Mouse (Mus musculus) gastrocnemius, postnatal 36 days (tissue): Measurements from ENCODE around the gene 4930522L14Rik. TPM values are rescaled to one million over a fixed set of nuclear protein-coding genes. Genes with fewer than 3 reads are reported as not detected.
"Not testable (repeated sequence)": the region's sequence is repeated elsewhere in the genome, so short reads cannot be mapped to it uniquely, and the experiment has no call there.

Experiments
- DNase-seq, 2 experiments: peaks; one replicate each; pipeline ENCODE4 v3.0.0; 2022
- intact Hi-C: fragments of 180-260 bp; cut with DNase I; formaldehyde crosslinking; loops from one replicate; pipeline ENCODE4 v1.15.1; 2025
- long read RNA-seq, 2 experiments: library from polyadenylated mRNA; stranded (forward); transcript quantifications; one replicate each; pipeline ENCODE4 v2.0.0; 2021
- total RNA-seq, 2 experiments: library from RNA; stranded (reverse); gene quantifications; 2 replicates each; pipeline ENCODE4 v1.2.3; 2021

The 4930522L14Rik gene
- total RNA-seq: 1 to 10 TPM in 1 of 2 experiments, under 1 TPM in 1; 0.37 to 1.8 TPM
- long read RNA-seq, experiment 1, transcript 4930522L14Rik-201 (3 exons, 599 nt): major isoform, 7 of 9 reads
- long read RNA-seq, experiment 1, partial matches to known transcripts: 0 of 9 reads
- long read RNA-seq, experiment 1, other reads (novel, unspliced or antisense): 2 of 9 reads
- long read RNA-seq, experiment 2, transcript 4930522L14Rik-201 (3 exons, 599 nt): major isoform, 6 of 7 reads
- long read RNA-seq, experiment 2, partial matches to known transcripts: 0 of 7 reads
- long read RNA-seq, experiment 2, other reads (novel, unspliced or antisense): 1 of 7 reads

GRCm38 (mm10) chr5:109751391-109752071 is at the start of gene 4930522L14Rik:
Gene 4930522L14Rik, minus strand, starts transcription at chr5:109751886.
- intact Hi-C loops: loop anchor here (10.0 kb wide), 2 partner anchors 57 to 197 kb away; partner anchors contain the start of genes 5430403G16Rik and Crlf2
- DNase-seq: peak; percentile 27 to 61

- intact Hi-C loops, DNase-seq: not testable (repeated sequence)
Measured at GRCm38 (mm10) chr5:109801466-109801865, 49.8 kb upstream of the 4930522L14Rik start.

GRCm38 (mm10) chr5:109799948-109800347 is 48.3 kb upstream of the 4930522L14Rik start:
- DNase-seq: not testable (repeated sequence)
- intact Hi-C loops: loop anchor here (2.0 kb wide), 1 partner anchor 43 kb away; no protein-coding TSS in a partner anchor

GRCm38 (mm10) chr5:109797017-109797416 is 45.3 kb upstream of the 4930522L14Rik start:
- DNase-seq, intact Hi-C loops: not testable (repeated sequence)

- intact Hi-C loops: not testable (repeated sequence)
- peak in 1 of 2 experiments; percentile 52 for DNase-seq
Measured at GRCm38 (mm10) chr5:109795967-109796652, 44.4 kb upstream of the 4930522L14Rik start.

- DNase-seq: not testable (repeated sequence)
- intact Hi-C loops: loop anchor here (10.0 kb wide), 2 partner anchors 57 to 197 kb away; partner anchors contain the start of genes 5430403G16Rik and Crlf2
Measured at GRCm38 (mm10) chr5:109752073-109752780, 541 bp upstream of the 4930522L14Rik start.

GRCm38 (mm10) chr5:109745081-109745480 is 6.6 kb downstream of the 4930522L14Rik start:
- intact Hi-C loops, DNase-seq: not testable (repeated sequence)

GRCm38 (mm10) chr5:109717341-109717740 is 34.3 kb downstream of the 4930522L14Rik start:
- DNase-seq, intact Hi-C loops: not testable (repeated sequence)

GRCm38 (mm10) chr5:109691205-109691965 is 60.3 kb downstream of the 4930522L14Rik start:
- intact Hi-C loops: loop anchor here (10.0 kb wide), 1 partner anchor 63 kb away; the partner anchor contains the start of gene 4930522L14Rik
- DNase-seq: not testable (repeated sequence)

GRCm38 (mm10) chr5:109690537-109691201 is 61.0 kb downstream of the 4930522L14Rik start, which contains the start of gene 5430403G16Rik:
Gene 5430403G16Rik, minus strand, starts transcription at chr5:109691041.
- DNase-seq: peak; percentile 31 to 40
- intact Hi-C loops: loop anchor here (10.0 kb wide), 1 partner anchor 64 kb away; the partner anchor contains the start of gene 4930522L14Rik

Other genes with a start within 250 kb of the 4930522L14Rik start
- gene Crlf2, start 192.9 kb downstream of the 4930522L14Rik start, total RNA-seq: 1 to 10 TPM; 2.5 to 3.0 TPM
- under 1 TPM; 0.27 to 0.43 TPM for gene 5430403G16Rik, start 60.8 kb downstream of the 4930522L14Rik start, total RNA-seq
- gene Gm15446, start 171.5 kb upstream of the 4930522L14Rik start, total RNA-seq: 1 to 10 TPM; 4.1 to 9.0 TPM
- 1 to 10 TPM; 5.7 to 6.2 TPM for gene Zfp932, start 244.6 kb upstream of the 4930522L14Rik start, total RNA-seq